Mouse (Mus musculus): ENCODE data around the gene Olfr283.
A peak's percentile ranks its signal among the peaks of the same experiment; 100 is the strongest.
"Not testable (repeated sequence)": the region's sequence is repeated elsewhere in the genome, so short reads cannot be mapped to it uniquely, and the experiment has no call there.

Olfr283 gene

GRCm38 (mm10) chr15:98380846-98381245, at the start of gene Olfr283:
TSS of gene Olfr283 (minus strand) at chr15:98380946.
- DNase-seq (ENCODE audit: low read depth, low spot score) = no peak

GRCm38 (mm10) chr15:98425188-98425587, 44.4 kb upstream of the Olfr283 start:
- DNase-seq (ENCODE audit: low read depth, low spot score) = no peak

- DNase-seq (ENCODE audit: low read depth, low spot score) = no peak
These were observed 44.0 kb upstream of the Olfr283 start for GRCm38 (mm10) chr15:98424753-98425152.

GRCm38 (mm10) chr15:98424326-98424725, 43.6 kb upstream of the Olfr283 start:
- DNase-seq (ENCODE audit: low read depth, low spot score) = no peak

- no peak for DNase-seq (ENCODE audit: low read depth, low spot score)
These were observed 40.2 kb upstream of the Olfr283 start for GRCm38 (mm10) chr15:98420897-98421296.

- no peak for DNase-seq (ENCODE audit: low read depth, low spot score)
These were observed 37.4 kb upstream of the Olfr283 start for GRCm38 (mm10) chr15:98418096-98418495.

GRCm38 (mm10) chr15:98417285-98417684, 36.5 kb upstream of the Olfr283 start:
- DNase-seq (ENCODE audit: low read depth, low spot score) = peak; percentile 78

GRCm38 (mm10) chr15:98416802-98417201, 36.1 kb upstream of the Olfr283 start:
- DNase-seq (ENCODE audit: low read depth, low spot score) = not testable (repeated sequence)

GRCm38 (mm10) chr15:98415996-98416395, 35.2 kb upstream of the Olfr283 start:
- DNase-seq (ENCODE audit: low read depth, low spot score) = no peak

GRCm38 (mm10) chr15:98410249-98410648, 29.5 kb upstream of the Olfr283 start:
- no peak for DNase-seq (ENCODE audit: low read depth, low spot score)

GRCm38 (mm10) chr15:98409635-98410034, 28.9 kb upstream of the Olfr283 start:
- no peak for DNase-seq (ENCODE audit: low read depth, low spot score)

GRCm38 (mm10) chr15:98408406-98409060, 27.8 kb upstream of the Olfr283 start:
- DNase-seq (ENCODE audit: low read depth, low spot score) = peak; percentile 20

GRCm38 (mm10) chr15:98402356-98402755, 21.6 kb upstream of the Olfr283 start:
- no peak for DNase-seq (ENCODE audit: low read depth, low spot score)

GRCm38 (mm10) chr15:98397136-98397535, 16.4 kb upstream of the Olfr283 start:
- no peak for DNase-seq (ENCODE audit: low read depth, low spot score)

GRCm38 (mm10) chr15:98391903-98392187, 11.1 kb upstream of the Olfr283 start:
- DNase-seq (ENCODE audit: low read depth, low spot score) = peak; percentile 36

GRCm38 (mm10) chr15:98391081-98391902, 10.5 kb upstream of the Olfr283 start:
- DNase-seq (ENCODE audit: low read depth, low spot score) = peak; percentile 19

- peak; percentile 90 for DNase-seq (ENCODE audit: low read depth, low spot score)
These were observed 9.1 kb upstream of the Olfr283 start for GRCm38 (mm10) chr15:98389796-98390195.

- peak; percentile 70 for DNase-seq (ENCODE audit: low read depth, low spot score)
These were observed 6.9 kb upstream of the Olfr283 start for GRCm38 (mm10) chr15:98387621-98388020.

GRCm38 (mm10) chr15:98378209-98378608, 2.5 kb downstream of the Olfr283 start:
- DNase-seq (ENCODE audit: low read depth, low spot score) = no peak

GRCm38 (mm10) chr15:98340887-98341286, 39.9 kb downstream of the Olfr283 start, which contains the start of gene Olfr284:
TSS of gene Olfr284 (minus strand) at chr15:98340987.
- no peak for DNase-seq (ENCODE audit: low read depth, low spot score)
